Mouse (Mus musculus) skeletal muscle tissue, postnatal 0 days (tissue): Measurements from ENCODE around the gene Kalrn. TPM values are rescaled to one million over a fixed set of nuclear protein-coding genes. Genes with fewer than 3 reads are reported as not detected.

Experiments used
- polyA plus RNA-seq: library from polyadenylated mRNA; unstranded; fragments of >200 nt; fragmentation: Nextera tagmentation; extraction: Ambion mirVana; gene quantifications from 2 replicates; pipeline ENCODE4 v1.2.1, GENCODE M21; 2015

Kalrn gene
- 7.2 and 9.4 TPM in 2 replicates for polyA plus RNA-seq

GRCm38 (mm10) chr16:34573151-34573802, at the start of gene Kalrn:
Kalrn (minus strand) TSS chr16:34573532.

GRCm38 (mm10) chr16:33966538-33967282, 606.6 kb downstream of the Kalrn start, which contains the start of gene Umps:
Umps (minus strand) TSS chr16:33967038.

Other genes starting within 250 kb of the Kalrn start
- gene Ropn1, start 76.4 kb upstream of the Kalrn start, polyA plus RNA-seq, result not detected in 2 replicates
- 1.4 and 2.1 TPM in 2 replicates for gene Ccdc14, start 117.1 kb upstream of the Kalrn start, polyA plus RNA-seq
- gene Mylk, start 171.7 kb upstream of the Kalrn start, polyA plus RNA-seq, result 11.6 and 16.5 TPM in 2 replicates